Mouse (Mus musculus) heart, postnatal 0 days (tissue): ENCODE measurements around the gene Olfr1336.

Experiments
- CTCF ChIP-seq: IDR thresholded peaks from 2 replicates; pipeline ENCODE4 v1.5.1; 2016; ENCODE audit warnings: antibody characterized with exemption, control low read depth, low read depth
- EP300 ChIP-seq: IDR thresholded peaks from 2 replicates; pipeline ENCODE4 v1.6.1; 2016; ENCODE audit warnings: antibody characterized with exemption, low read depth

- TF ChIP-seq EP300 (no peak), CTCF (no peak)
These were observed 17.6 kb upstream of the Olfr1336 start, which contains the start of gene Olfr1344 for GRCm38 (mm10) chr7:6438388-6438787.
